Mouse (Mus musculus): ENCODE results near the gene Npas3.

The Npas3 gene

DNA sequence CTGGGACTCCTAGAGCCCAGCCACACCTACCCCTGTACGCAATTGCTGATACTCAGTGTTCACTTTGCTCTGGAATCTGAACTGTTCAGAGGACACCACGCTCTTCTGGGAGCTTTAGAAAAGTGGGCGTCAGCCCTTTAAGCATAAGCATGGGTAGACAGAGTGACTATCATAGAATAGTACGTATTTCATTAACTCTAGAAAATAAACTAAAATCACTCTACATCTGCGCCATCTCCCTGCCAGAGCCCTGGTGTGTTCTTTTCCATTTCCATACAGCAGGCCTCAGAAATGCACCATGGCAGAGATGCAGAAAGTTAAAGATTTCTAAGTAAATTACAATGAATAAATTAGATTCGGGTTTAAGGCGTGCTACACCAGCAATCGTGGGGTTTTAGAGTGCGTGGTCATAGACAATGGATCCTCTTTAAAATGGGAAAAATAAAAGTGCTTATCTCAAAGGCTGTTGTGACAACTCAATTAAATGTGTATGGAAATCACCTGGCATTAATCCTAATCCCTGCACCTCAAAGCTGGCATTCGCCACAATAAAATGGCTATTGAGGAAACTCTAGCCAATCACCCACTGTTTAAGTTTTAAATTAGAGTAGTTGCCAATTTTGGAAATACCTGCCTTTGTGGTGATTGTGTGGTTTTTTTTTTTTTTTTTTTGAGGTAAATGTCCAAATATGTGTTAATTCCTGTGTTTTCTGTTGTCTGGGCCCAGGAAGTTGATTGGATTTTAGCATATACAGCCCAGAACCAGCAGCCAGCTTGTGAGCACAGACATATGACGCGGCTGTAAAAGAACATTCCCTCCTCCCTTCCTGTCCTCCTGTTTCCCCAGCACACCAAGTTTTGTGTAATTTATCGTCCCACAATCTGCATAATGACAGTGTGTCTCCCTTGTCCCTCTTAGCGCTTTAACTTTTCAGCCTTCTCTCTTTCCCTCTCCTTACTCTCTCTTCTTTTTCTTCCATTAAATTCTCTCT lies 737.7 kb downstream of the Npas3 start:
- DNase-seq (ENCODE audit: low spot score in 2 of 2): no peak

DNA sequence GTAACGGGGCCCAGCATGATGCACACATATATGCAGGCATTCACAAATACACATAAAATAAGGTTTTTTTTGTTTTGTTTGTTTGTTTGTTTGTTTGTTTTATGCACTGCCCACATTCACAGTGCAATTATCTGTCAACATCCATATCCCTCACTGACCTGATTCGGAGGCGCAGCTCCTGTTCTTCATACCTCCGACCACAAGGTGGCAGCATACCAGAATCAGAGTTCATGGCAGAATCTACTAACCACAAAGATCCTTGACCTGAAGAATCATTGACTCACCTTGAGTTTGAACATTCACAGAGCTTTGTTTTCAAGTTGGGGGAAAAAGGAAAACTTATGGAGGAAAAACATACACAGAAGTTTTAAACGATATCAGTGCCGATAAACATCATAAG lies 743.9 kb downstream of the Npas3 start:
- no peak for DNase-seq (ENCODE audit: low spot score in 2 of 2)

DNA sequence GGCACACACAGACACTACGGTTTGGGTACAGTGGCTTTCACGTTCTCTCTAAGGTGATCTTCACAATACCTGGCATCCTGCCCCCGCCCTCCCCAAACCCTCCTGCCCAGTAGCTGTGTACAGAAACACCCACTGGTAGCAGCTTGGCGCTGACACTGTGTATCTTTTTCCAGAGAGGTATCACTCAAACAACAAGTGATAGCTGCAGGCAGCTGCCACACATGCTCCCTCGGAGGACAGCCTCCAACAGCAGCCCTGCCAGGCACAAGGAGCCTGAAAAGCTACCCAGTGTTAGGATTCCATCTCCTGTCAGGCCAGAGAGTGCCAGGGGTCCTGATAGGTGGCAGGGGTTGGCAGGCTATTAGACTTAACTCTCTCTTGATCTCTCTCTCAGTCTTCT lies 747.2 kb downstream of the Npas3 start:
- no peak for DNase-seq (ENCODE audit: low spot score in 2 of 2)

DNA sequence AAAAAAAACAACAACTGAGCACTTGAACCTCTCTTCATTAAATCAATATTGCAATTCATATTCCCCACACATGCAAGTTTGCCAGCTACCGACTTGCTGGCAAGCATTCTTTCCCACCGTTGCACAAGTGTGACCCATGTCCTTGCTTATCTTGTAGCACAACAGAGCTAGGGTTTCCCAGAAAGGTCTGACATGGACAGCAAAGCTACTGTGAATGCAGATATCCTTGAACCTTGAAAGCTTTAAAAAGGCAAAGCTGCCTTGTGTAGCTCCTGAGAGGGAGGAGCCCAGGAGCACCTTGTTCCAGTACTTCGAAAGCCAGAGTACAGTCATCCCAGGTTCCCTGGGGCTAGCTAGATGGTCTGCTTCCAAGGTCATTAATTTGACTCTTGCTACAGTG lies 748.7 kb downstream of the Npas3 start:
- no peak for DNase-seq (ENCODE audit: low spot score in 2 of 2)

DNA sequence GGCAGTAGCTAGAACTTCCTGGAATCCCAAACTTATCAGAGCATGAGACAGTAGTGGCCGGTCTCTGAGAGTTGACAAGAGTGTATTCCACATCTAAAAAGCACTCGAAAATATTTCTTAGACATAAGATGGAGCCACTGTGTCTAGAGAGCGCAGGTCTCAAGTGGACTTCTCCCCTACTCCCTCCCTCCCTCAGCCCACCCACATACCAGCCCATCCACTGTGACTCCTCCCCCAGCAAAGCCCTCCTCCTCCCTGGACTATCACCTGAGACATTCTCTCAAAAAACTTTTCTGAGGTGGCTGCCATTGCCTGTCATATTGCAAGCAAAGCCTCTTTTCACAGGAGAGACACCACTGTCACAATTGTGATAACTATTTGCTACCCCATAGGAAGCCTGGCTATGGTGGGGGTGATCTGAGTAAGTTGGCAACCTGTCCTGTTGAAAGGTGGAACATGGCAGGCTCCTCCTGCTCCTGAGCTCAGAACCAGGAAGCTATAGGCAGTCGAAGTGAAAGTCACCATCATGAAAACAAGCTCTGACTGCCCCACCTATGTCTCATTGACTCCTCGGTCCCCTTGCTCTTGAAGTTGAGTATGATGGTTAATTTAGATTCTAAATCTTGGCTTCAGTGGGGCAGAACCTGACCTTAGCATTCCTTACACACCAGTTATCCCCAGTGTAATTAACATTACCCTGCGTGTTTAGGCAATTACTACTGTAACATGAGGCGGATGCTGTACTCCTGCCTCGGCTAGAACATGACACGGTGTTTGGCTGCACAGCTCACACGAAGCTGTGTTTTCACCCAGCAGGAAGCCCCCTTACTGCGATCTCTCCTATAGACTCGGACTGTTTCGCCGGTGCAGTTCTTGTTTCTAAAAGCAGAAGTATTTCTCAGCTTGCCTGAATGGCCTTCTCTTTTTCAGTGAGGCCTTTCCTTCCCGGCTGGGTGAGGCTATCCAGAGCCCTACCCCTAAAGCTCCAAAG lies 751.5 kb downstream of the Npas3 start:
- no peak for DNase-seq (ENCODE audit: low spot score in 2 of 2)

DNA sequence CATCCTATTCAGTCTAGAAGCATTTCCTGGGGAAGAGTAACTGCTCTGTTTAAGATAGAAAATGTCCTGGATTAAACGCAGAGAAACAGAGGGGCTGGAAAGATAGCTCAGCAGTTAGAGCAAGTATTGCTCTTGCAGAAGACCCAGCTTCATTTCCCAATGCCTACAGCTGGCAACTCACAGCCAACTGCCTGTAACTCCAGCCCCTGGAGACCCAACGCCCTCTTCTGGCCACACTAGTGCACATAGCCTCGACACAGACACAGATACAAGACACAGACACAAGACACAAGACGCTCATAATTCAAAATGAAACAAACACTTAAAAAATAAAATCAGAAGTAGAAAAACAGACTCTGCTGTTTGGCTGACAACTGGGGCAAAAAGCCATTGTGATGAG lies 754.0 kb downstream of the Npas3 start:
- no peak for DNase-seq (ENCODE audit: low spot score in 2 of 2)

DNA sequence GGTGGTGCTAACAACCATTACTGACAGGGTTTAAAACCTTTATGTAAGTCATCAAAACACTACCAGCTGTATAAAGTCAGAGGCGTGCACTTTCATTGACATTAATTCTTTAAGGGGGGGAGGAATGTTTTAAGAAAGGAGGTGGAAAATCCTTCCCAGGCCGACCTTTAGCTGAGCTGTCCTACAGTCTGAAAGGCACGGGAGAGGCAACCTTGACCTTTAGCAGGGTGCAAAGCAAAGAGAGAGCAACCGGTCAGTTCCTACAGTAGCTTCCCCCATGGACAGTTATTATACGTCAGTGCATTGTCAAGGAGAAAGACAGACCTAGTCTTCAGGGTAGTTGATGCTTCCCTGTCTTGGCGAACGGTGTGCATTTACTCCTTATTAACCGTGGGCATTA lies 756.1 kb downstream of the Npas3 start:
- DNase-seq (ENCODE audit: low spot score in 2 of 2): no peak

DNA sequence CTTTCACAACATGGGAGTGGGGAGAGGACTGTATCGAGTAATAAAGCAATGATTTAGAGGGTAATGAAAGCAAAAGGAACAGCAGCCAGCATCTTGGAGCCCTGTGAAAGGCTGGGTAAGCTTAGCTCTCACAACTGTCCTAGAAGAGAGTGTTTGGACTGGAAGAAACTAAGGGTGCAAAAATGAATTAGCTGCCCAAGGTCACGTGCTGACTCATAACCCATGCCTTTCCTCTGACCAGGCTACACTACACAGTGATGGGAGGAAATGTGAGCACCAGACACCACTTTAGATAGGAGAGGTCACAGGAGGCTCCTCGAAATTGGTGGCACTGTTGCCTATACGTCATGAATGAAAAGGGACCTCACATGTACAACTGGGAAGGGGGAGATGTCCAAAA lies 757.1 kb downstream of the Npas3 start:
- DNase-seq (ENCODE audit: low spot score in 2 of 2): no peak

DNA sequence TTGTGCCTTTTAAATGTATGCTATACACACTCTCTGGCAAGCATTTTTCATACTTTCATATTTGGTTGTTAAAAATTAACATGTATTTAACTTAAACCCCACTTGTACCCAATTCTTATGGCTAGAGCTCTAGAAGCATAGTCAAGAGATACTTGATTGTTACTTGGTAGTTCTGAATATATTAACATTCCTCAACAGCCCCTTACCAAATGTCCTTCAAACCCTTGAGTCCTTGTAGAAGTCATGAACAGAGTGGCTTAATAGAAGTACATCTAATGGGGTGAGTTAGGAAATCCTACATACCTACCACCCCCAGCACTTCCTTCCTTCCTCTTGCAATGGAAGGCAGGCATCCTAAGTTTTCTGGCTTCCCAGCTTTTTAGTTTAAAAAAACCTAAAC lies 766.8 kb downstream of the Npas3 start:
- DNase-seq (ENCODE audit: low spot score in 2 of 2): no peak

DNA sequence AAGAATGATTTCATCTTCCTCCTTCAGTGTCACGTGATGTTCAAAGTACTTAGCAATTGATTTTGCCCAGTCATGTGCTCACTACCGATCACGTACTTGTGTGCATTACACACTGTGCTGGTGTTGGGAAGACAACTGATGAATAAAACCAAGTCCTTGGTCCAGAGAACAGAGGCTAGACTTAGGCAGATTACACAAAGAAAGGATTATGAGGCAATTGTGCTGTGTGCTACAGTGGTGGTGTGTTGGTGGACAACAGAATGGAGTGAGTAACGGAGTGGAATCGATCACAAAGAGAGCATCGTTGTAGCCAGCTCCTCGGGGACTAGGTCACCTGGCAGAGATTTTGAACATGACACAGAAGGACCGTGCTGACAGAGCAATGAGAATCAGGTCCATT lies 769.5 kb downstream of the Npas3 start:
- DNase-seq (ENCODE audit: low spot score in 2 of 2): no peak

DNA sequence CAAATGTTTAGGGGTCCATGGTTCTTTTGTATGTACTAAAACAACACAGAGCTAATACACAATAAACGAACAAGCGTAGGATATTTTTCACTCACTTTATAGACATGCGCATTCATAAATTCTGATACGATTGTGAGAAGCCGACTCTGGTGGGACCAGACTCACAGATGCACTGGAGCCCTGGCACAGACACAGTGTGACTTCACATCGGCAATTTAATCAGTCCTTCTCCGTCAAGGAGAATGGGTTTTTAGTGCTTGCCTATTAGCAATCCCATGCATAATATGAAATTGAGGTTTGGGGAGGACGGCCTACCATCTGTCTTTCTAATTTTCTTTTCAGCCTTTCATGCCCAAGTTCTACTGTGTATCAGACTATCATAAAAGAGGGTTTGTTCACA lies 771.5 kb downstream of the Npas3 start:
- no peak for DNase-seq (ENCODE audit: low spot score in 2 of 2)

DNA sequence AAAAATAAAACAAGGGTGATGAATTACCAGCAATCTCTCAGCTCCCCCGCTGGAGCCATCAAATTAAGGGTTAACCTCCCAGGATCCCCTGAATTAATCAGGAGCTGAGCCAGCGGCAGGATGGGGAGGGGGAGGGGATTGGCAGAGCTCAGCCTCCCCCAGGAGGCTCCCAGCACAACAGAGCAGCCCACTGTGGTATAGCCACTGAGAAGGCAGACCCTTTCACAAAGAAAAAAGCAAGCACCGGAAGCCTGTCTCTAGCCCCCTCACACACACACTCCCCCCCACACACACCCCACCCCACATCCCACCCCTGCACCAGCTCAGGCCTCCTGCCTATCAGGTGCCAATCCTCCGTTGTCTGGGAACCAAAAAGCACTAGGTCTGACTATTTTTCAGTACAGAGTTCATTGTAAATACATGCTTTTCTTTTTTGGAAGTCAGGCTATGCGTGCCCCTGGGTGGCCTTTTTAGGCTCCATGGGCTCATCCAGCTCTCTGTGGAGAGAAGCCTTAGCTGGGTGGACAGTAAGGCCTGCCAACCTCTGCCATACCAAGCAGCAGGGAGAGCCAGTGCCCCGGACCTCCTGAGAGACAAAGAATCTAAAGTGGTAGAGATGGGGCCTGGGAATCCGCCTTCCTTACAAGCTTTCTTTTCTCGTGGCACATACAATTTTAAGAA lies 786.3 kb downstream of the Npas3 start:
- DNase-seq (ENCODE audit: low spot score in 2 of 2): peak; percentile 25 to 34

DNA sequence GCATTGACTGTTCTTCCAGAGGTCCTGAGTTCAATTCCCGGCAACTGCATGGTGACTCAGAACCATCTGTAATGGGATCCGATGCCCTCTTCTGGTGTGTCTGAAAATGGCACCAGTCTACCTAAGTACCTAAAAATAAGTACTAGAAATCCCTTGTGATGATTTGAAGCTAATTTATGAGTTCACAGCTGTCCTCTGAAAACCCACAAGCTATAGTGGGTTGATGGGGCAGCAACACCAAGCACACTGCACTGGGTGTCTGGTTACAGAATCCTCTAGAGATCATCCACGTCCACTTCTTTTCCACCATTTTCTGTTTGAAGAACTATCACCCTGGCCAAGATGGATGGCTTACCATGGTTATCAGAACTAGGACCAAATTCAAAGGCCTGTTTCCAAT lies 789.1 kb downstream of the Npas3 start:
- DNase-seq (ENCODE audit: low spot score in 2 of 2): no peak

DNA sequence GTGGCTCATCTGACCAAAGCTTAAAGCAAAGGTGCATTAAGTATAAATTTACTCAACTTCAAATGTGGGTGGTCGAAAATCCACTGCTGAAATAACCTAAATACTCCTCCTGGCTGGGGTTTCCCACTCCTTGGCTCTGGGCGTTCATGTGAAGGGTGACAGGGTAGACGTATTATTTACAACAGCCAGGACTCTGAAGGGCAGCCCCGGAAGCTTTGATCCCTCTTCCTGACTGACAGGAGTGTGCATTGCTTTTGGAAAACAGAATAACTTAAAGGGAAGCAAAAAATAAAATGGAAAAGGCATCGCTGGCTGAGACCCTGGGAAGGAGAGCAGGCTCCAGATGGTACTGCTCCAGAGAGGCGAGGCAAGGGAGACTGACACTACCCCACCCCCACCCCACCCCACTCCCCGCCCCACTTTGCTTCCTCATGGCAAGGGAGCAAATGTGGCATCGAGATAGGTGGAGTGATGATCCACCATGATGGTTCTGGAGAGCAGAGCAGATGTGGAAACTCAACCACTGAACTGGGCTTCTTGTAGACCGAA lies 794.6 kb downstream of the Npas3 start:
- DNase-seq (ENCODE audit: low spot score in 2 of 2): no peak

DNA sequence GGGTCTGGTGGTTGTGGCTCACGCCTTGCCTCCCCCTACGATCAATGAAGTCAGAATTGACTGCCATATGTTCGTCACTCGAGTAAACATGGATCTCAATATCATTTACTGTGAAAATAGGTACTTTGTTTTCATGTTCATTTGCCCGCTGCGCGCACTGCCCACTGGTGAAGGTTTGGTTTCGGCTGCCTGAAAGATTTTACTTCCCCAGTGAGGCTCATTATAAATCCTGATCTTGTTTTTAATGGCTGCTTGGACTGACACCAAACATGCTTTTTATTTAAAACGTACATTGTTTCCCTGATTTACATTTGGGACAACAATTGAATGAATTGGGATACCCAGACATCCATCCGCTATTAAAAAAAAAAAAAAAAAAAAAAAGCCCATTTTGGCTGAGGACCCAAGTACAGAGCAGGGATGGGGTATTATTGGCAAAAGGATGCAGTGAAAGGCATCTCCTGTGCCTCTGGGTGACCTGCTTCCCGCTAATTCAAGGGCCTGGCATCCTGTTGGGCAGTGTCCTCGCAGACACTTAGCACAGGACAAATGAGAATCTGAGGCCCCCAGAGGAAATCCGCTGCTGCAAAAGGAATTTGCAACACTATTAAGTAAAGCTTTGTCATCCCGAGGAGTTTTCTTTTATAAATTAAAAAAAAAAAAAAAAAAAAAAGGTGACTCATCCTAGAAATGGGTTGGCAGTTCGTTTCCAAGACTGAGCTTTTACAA lies 796.3 kb downstream of the Npas3 start:
- DNase-seq (ENCODE audit: low spot score in 2 of 2): no peak

DNA sequence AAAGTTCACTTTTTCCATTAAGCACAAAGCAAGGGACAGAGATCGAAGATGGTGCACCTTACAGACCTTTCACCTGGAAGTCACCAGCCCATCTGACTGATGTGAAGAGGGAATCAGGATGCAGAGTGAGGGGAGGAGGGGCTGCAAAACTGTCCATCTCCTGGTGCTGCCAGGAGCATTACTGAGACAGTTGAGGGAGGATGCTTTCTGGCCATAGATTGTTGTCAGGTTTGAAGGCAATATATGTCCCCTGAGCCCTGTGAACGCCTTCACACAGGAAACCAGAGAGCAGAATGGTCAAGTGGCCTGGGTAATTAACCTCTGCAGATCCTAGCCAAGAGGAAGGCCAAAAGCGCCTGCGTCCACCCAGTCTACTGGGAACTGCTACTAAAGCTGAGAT lies 796.9 kb downstream of the Npas3 start:
- no peak for DNase-seq (ENCODE audit: low spot score in 2 of 2)

DNA sequence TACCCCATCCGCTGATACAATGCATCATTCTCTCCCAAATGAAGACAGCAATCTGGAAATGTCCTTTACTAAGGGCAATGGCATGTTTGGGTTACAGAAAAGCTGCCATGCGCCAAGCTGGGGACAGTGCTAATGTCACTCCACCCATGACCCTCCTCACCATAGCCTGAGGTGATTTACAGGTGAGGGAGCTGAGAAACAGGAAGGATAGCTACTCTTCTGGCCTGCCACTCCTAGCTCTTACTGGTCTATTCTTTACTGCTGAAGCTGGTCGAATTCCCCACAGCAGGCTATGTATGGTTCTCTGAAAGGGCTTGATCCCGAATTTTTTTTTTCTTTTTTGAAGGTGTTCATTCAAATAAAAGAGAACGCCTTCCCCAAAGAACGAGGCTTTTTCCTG lies 798.3 kb downstream of the Npas3 start:
- DNase-seq (ENCODE audit: low spot score in 2 of 2): no peak

DNA sequence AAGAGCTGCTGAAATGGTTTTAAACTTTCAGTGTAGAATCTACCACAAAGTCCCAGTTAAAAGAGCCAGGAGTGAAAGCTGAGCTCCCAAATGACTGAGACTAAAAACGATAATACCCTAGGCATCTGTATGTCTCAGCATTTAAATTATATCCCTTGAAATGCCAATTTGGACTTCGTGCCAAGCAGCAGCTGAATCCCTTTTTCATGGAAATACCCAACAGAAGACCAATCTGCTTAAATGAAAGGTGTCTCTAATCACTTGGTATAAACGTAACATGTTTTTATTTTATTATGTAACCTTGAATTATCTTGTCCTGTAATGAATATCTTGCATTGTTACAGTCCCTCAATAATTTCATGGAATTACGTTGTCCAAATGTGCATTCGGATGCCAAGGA lies 799.6 kb downstream of the Npas3 start:
- DNase-seq (ENCODE audit: low spot score in 2 of 2): no peak

DNA sequence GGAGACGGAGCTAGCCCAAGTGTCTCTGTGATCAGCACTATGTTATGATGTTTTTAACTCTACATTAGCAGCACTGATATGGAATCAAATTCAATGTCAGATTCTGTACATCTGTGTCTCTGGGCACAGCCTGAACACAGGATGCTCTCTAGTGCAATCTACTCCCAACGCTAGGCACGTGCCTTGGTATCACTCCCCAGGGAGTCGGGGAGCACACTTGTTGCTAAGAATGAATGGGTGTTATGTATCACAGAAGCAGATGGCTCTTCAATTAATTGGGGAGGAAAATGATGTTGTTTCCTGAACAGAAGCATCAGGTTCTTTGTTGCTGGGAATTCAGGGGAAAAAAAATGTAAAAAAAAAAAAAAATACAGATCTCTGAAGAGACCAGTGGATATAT lies 801.4 kb downstream of the Npas3 start:
- DNase-seq (ENCODE audit: low spot score in 2 of 2): no peak

DNA sequence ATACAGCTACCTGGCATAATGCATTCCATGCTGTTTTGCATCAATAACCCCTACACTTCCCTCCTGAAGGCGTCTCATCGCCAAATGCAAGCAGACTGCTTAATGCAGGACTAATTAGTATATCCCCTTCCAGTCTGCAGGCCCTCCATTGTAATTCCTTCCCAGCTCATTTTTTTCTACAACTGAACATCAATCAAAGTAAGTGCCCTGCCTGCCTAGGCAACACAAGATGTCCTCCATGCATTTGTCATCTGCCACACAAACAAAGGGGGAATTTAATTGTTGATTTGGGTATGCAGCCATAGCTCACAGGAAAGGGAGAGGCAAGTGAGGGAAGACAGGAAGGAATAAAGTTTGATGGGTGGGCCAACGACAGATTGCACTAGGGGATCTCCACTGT lies 804.5 kb downstream of the Npas3 start:
- DNase-seq (ENCODE audit: low spot score in 2 of 2): no peak

DNA sequence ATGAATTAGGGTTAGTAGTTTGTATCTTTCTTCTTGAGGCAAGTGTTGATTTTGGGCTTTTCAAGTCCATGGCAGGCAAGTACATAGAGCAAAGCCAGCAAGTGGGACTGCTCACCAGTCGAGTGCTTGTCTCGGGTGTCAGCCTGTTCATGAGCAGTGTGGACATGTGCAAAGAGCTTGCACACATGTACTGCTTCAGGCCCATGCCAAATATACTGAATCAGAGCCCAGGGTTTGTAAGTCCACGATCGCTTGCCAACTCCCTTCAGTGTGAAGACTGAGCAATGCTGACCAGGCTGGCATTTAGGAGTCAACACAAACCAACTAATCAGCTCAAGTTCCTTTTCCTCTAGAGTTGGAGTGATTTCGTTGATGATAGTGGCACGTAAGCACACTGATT lies 805.1 kb downstream of the Npas3 start:
- DNase-seq (ENCODE audit: low spot score in 2 of 2): no peak

All from frontal cortex, postnatal 10 days (tissue).